Mouse (Mus musculus) embryonic fibroblast, embryonic 13.5 days (primary cell): ENCODE measurements at regions not wholly inside any gene's neighbourhood (a gene's known extent, or its start where the extent isn't known, plus 50 kb on each side); places are given as distances from the start of the nearest gene placed in this dataset.

Experiments used
- CTCF ChIP-seq: IDR thresholded peaks from 2 replicates; pipeline ENCODE4 v1.5.1; 2011; ENCODE audit warnings: mild to moderate bottlenecking, control low read depth, low read length, moderate library complexity, borderline replicate concordance; ENCODE audit not compliant: insufficient read depth
- POLR2A ChIP-seq: IDR thresholded peaks from 2 replicates; pipeline ENCODE4 v1.6.1; 2011; ENCODE audit warnings: low read depth, mild to moderate bottlenecking, control low read depth, low read length, moderate library complexity

GRCm38 (mm10) chr13:107882337-107882736, 161.9 kb upstream of the Smim15 start:
- TF ChIP-seq POLR2A (no peak), CTCF (no peak)
